Mouse (Mus musculus) megakaryocyte, embryonic 14.5 days (primary cell): Measurements from ENCODE around the gene Rnf186. TPM values are rescaled to one million over a fixed set of nuclear protein-coding genes. Genes with fewer than 3 reads are reported as not detected.

Source experiments
- H3K27me3 ChIP-seq: replicated peaks from 2 replicates; pipeline ENCODE3; 2012; ENCODE audit warnings: inconsistent platforms
- H3K36me3 ChIP-seq: replicated peaks from 2 replicates; pipeline ENCODE3; 2012; ENCODE audit warnings: low read length, inconsistent platforms, mixed read lengths
- H3K4me1 ChIP-seq: 2 replicates; pipeline ENCODE4 v1.6.1; 2012; ENCODE audit warnings: inconsistent platforms
- H3K4me3 ChIP-seq: replicated peaks from 2 replicates; pipeline ENCODE3; 2012; ENCODE audit warnings: moderate library complexity, mild to moderate bottlenecking, inconsistent platforms
- H3K9me3 ChIP-seq: 2 replicates; pipeline ENCODE4 v1.6.1; 2012; ENCODE audit warnings: inconsistent platforms
- FLI1 ChIP-seq: IDR thresholded peaks from 2 replicates; pipeline ENCODE4 v1.6.1; 2012; ENCODE audit warnings: low read length, inconsistent platforms, mixed read lengths
- GATA1 ChIP-seq: IDR thresholded peaks from 3 replicates; pipeline ENCODE4 v1.6.1; 2012; ENCODE audit warnings: mixed read lengths, low read length, inconsistent platforms, borderline replicate concordance
- polyA plus RNA-seq: library from polyadenylated mRNA; stranded (reverse); fragments of >175 nt; gene quantifications from 2 replicates; pipeline ENCODE4 v1.2.3, GENCODE M21; 2012; ENCODE audit warnings: low replicate concordance; ENCODE audit not compliant: insufficient read depth

Gene Rnf186
- polyA plus RNA-seq, 1 experiment: not detected

DNA sequence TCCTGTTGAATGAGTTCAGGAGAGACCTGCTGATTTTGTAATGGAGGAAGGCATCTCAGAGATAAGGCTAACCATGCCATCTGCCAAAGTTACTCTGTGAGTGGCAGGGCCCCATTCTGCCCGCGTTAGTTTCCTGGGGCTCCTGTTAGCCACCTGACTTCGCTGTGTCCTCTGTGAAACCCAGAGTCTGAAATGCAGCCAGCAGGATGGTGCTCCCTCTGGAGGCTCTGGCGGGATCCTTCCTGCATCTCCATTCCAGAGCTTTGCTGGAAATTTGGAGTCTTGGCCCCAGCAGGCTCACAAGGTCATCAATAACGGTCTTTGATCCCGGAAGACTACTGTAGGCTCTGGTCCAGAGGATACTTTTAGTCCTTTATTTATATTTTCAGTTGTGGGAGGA lies 34.5 kb downstream of the Rnf186 start:
- peaks cover 10% of the 10 kb centered on the region for H3K27me3 ChIP-seq
- peaks cover 24% of the 10 kb centered on the region for H3K9me3 ChIP-seq
- H3K36me3 ChIP-seq: peaks cover 19% of the 10 kb centered on the region
- no peak for TF ChIP-seq FLI1
- TF ChIP-seq GATA1: no peak
- no peak overlapping the region for H3K4me3 ChIP-seq
- H3K4me1 ChIP-seq: peaks cover 3% of the 10 kb centered on the region; the same call in 1 of the 2 replicates

DNA sequence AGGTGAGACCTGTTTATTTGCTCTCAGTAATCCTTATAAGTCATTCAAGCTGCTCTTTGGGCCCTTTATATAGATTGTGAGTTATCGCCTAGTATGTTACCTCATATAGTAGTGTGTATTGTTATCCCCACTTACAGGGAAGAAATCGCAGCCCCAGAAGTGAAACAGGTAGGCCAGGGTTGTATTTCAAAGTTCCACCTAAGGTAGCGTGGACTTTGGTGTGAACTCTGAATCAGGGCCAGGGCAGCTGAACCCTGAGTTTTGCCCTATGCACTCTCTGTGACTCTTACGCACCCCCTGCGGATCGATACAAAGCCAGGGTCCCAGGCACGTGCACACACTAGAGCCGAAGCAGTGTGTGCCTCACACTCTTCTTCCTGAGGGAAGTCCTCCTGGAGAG lies 37.2 kb downstream of the Rnf186 start:
- Histone ChIP-seq H3K4me1 (peaks cover 3% of the 10 kb centered on the region; the same call in 1 of the 2 replicates), H3K27me3 (peaks cover 20% of the 10 kb centered on the region), H3K9me3 (peaks cover 8% of the 10 kb centered on the region; the same call in 1 of the 2 replicates), H3K36me3 (peaks cover 3% of the 10 kb centered on the region), H3K4me3 (no peak overlapping the region)
- no peak for TF ChIP-seq GATA1
- TF ChIP-seq FLI1: no peak

DNA sequence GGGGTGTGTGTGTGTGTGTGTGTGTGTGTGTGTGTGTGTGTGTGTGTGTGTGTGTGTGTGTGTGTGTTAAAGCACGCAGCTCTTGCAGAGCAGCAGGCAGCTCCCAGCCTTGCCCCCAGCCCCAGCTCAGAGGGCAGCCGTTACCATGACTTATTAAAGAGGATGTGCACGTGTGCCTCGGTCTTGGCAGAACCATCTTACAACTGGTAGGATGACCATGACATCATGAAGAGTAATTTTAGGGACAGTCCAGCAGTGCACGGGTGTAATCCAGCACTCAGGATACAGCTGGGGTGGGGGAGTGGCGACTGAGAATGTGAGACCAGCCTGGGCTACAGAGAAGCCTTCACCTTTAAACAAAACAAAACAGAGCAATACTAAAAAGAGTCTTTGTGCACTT lies 38.3 kb downstream of the Rnf186 start:
- H3K27me3 ChIP-seq: peaks cover 20% of the 10 kb centered on the region
- H3K36me3 ChIP-seq: no peaks in the 10 kb centered on the region
- no peaks in the 10 kb centered on the region for H3K9me3 ChIP-seq
- no peak overlapping the region for H3K4me3 ChIP-seq
- TF ChIP-seq GATA1 (no peak), FLI1 (no peak)
- peaks cover 3% of the 10 kb centered on the region; the same call in 1 of the 2 replicates for H3K4me1 ChIP-seq

DNA sequence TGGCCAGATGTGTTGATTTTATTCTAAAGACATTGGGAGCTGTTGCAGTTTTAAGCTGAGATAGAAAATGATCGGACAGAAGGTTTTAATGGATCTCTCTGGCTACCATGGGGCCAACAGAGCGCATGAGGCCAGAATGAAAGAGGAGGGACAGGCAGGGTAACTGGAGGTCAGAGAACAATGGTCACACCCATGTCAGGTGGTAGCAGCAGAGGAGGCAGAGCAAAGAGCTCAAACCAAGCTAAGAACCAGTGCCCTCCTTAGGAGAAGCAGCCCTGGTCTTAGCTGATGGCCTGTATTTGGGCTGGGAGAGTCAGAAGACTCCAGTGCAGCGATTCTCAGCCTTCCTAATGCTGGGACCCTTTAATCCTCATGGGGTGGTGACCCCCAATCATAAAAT lies 40.4 kb downstream of the Rnf186 start:
- no peak overlapping the region for H3K4me3 ChIP-seq
- H3K36me3 ChIP-seq: no peaks in the 10 kb centered on the region
- no peaks in the 10 kb centered on the region for H3K4me1 ChIP-seq
- TF ChIP-seq GATA1: no peak
- no peak for TF ChIP-seq FLI1
- H3K9me3 ChIP-seq: no peaks in the 10 kb centered on the region
- peaks cover 20% of the 10 kb centered on the region for H3K27me3 ChIP-seq

DNA sequence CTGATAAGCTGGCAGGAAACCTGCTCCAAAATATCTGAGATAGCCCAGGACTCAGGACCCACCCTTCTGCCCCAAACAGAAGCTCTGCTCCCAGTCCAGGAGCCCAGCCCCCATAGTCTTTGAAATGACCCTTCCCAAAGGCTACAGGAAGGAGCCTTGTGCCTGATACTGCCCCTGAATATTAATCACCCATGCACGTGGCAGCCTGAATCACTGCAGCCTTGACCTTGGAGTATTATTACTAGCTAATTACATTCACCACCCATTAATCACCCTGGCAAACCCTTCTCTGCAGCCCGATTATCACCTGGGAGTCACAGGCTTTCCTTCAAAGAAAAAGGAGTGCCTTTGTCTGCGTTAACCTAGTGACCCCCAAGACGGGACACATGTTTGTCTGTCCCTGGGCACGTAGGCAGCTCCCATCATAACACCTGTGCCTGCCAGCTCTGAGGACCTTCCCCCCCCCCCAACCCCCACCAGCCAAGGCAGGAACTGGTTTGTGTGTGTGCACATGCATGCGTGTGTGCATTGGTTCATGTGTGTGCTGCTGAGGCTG lies 41.1 kb downstream of the Rnf186 start:
- Histone ChIP-seq H3K4me3 (no peak overlapping the region), H3K4me1 (no peaks in the 10 kb centered on the region), H3K36me3 (no peaks in the 10 kb centered on the region), H3K9me3 (no peaks in the 10 kb centered on the region), H3K27me3 (peaks cover 20% of the 10 kb centered on the region)
- TF ChIP-seq GATA1 (no peak), FLI1 (no peak)

DNA sequence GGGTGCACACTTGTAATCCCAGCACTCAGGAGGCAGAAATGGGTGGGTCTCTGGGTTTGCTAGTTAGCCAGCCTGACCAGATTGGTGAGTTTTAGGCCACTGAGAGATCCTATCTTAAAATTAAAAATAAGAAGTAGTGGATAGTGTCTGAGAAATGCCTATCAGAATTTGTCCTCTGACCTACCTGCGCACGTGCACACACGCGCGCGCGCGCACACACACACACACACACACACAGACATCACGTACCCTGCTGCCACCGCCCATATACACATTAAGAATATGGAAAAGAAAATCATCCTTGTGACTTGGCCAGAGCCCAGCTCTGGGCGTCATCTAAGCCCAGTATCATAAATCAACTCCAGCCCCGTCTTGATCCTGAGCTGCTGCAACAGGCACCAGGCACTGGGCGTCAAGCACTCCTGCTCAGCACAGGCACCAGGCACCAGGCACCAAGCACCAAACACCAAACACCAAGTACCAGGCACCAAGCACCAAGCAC lies 44.3 kb downstream of the Rnf186 start:
- peaks cover 11% of the 10 kb centered on the region for H3K9me3 ChIP-seq
- no peaks in the 10 kb centered on the region for H3K4me1 ChIP-seq
- TF ChIP-seq GATA1 (no peak), FLI1 (no peak)
- peaks cover 14% of the 10 kb centered on the region for H3K27me3 ChIP-seq
- H3K36me3 ChIP-seq: no peaks in the 10 kb centered on the region
- no peak overlapping the region for H3K4me3 ChIP-seq

DNA sequence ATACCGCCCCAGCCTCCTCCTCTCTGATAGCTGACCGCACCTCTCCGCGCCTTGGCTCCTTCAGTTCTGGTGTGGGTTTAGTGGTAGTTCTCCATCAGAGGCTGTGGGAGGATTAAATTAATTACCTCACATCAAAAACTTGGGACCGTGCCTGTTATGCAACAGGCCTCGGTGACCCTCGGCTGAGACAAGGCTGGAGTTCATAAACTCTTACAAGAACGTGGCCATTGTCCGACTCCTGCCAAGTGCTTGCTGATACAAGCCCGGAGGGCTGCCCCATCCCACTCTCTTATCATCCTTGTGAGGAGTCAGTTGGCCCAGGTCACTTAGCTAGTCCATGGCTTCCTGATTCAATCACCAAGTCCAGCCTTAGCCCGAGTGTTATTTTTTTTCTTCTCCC lies 46.4 kb downstream of the Rnf186 start:
- TF ChIP-seq FLI1 (no peak), GATA1 (no peak)
- Histone ChIP-seq H3K27me3 (peaks cover 10% of the 10 kb centered on the region), H3K9me3 (peaks cover 11% of the 10 kb centered on the region), H3K4me3 (no peak overlapping the region), H3K36me3 (no peaks in the 10 kb centered on the region), H3K4me1 (no peaks in the 10 kb centered on the region)

DNA sequence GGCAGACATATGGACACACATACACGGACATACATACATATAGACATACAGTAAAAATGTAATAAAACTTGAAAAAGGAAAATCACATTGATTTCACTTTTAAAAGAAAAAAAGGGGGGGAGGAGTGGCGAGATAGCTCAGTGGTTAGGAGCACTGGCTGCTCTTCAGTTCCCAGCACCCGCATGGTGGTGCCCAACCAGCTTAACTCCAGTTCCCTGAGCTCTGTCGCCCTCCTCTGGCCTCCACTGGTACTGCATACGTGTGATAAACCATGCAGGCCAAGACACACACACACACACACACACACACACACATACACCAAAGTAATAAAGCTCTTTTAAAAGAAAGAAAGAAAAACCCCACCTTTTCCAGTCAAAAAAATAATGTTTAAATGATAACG lies 47.9 kb downstream of the Rnf186 start:
- Histone ChIP-seq H3K9me3 (peaks cover 11% of the 10 kb centered on the region), H3K4me1 (peaks cover 4% of the 10 kb centered on the region), H3K4me3 (no peak overlapping the region), H3K27me3 (peaks cover 8% of the 10 kb centered on the region), H3K36me3 (no peaks in the 10 kb centered on the region)
- no peak for TF ChIP-seq GATA1
- no peak for TF ChIP-seq FLI1

Other genes with a start within 250 kb of the Rnf186 start
- gene Pla2g2c, start 242.3 kb upstream of the Rnf186 start, polyA plus RNA-seq: not detected in 2 replicates
- 0.04 TPM in 1 of 2 replicates, not detected in the other for gene Ubxn10, start 229.9 kb upstream of the Rnf186 start, polyA plus RNA-seq
- gene Pla2g2f, start 209.5 kb upstream of the Rnf186 start, polyA plus RNA-seq: not detected in 2 replicates
- not detected in 2 replicates for gene Pla2g2d, start 191.4 kb upstream of the Rnf186 start, polyA plus RNA-seq
- gene Pla2g5, start 103.6 kb upstream of the Rnf186 start, polyA plus RNA-seq: not detected in 2 replicates
- not detected in 2 replicates for gene Gm13030, start 93.1 kb upstream of the Rnf186 start, polyA plus RNA-seq
- 0.82 TPM in 1 of 2 replicates, not detected in the other for gene Pla2g2e, start 89.2 kb upstream of the Rnf186 start, polyA plus RNA-seq
- 1.4 and 1.7 TPM in 2 replicates for gene Otud3, start 53.2 kb upstream of the Rnf186 start, polyA plus RNA-seq
- gene Tmco4, start 5.8 kb downstream of the Rnf186 start, polyA plus RNA-seq: 0.99 and 3.2 TPM in 2 replicates
- gene Htr6, start 108.5 kb downstream of the Rnf186 start, polyA plus RNA-seq: 3.9 TPM in 1 of 2 replicates, not detected in the other
- 0.47 TPM in 1 of 2 replicates, not detected in the other for gene Nbl1, start 125.9 kb downstream of the Rnf186 start, polyA plus RNA-seq
- 1.3 and 27.4 TPM in 2 replicates for gene Minos1, start 164.0 kb downstream of the Rnf186 start, polyA plus RNA-seq
- gene Capzb, start 225.8 kb downstream of the Rnf186 start, polyA plus RNA-seq: 104 and 238 TPM in 2 replicates